Mouse (Mus musculus): ENCODE data around the gene Foxl1.

GRCm38 (mm10) chr8:121124547-121125239 lies 3.0 kb upstream of the Foxl1 start:
- TF ChIP-seq CTCF (conservative IDR thresholded peaks at IDR 0.05 in 1 of 2, IDR thresholded peaks at IDR 0.05 in 1 of 2; ENCODE audit: low read depth in 2 of 2, low read length in 2 of 2) (no peak), MAFK (IDR thresholded peaks at IDR 0.05; ENCODE audit: insufficient replicate concordance, low read length) (no peak), RAD21 (IDR thresholded peaks at IDR 0.05; ENCODE audit: low read depth, low read length) (no peak), NRF1 (IDR thresholded peaks at IDR 0.05; ENCODE audit: low read depth, low read length) (no peak), SIN3A (IDR thresholded peaks at IDR 0.05; ENCODE audit: low read length) (no peak), HCFC1 (IDR thresholded peaks at IDR 0.05; ENCODE audit: low read depth, low read length) (no peak), ETS1 (conservative IDR thresholded peaks at IDR 0.05; ENCODE audit: low read depth, low read length) (no peak)

All from CH12.LX (cell line).